Mouse (Mus musculus) natural killer cell, adult 2 months (primary cell): ENCODE data around the gene Clec9a.
A peak's percentile ranks its signal among the peaks of the same experiment; 100 is the strongest.

Source experiments
- DNase-seq, 2 experiments: peaks; one replicate each; pipeline ENCODE4 v3.0.0; 2022; ENCODE audit warnings: low spot score in 2 of 2

The Clec9a gene

DNA sequence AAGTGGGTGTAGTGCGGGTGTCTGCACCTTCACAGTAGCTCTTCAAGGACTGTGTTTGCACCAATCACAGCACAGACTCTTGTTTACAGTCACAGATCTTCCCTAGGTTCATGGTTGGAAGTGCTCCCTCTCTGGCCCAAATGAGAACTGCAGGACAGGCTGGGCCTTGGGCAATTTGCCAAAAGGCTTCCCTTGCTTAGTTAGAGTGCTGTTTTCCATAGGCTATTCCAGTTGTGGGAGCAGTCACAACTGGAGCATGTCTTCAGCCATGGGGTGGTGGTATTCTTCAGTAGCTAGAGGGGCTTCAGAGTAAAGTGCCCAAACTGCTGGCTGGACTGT, 15.0 kb downstream of the Clec9a start:
- DNase-seq: peak; percentile 45 to 62

- DNase-seq: no peak
Observed at GRCm38 (mm10) chr6:129425217-129425616, 16.6 kb downstream of the Clec9a start.

- no peak for DNase-seq
Observed at GRCm38 (mm10) chr6:129425812-129426211, 17.1 kb downstream of the Clec9a start.

GRCm38 (mm10) chr6:129427281-129427680, 18.6 kb downstream of the Clec9a start:
- no peak for DNase-seq

DNA sequence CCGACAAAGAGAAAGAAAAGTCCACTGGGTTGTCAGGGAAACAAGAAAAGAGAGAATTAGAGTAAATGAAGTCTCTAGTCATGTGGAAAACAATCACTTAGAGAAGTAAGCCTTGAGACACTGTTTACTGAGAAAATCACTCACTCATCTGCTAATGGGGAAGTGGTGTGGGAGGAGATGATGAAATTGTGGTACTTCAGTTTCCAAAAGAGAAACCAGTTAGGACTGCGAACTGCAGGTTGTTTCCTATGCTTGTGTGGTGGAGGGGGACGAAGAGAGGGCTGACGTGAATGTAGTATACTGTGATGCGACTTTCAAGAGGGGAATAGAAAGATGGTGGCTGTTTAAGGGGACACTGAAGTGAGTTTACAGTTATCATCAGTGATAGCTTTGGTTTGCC, 25.6 kb downstream of the Clec9a start:
- peak; percentile 12 to 51 for DNase-seq

DNA sequence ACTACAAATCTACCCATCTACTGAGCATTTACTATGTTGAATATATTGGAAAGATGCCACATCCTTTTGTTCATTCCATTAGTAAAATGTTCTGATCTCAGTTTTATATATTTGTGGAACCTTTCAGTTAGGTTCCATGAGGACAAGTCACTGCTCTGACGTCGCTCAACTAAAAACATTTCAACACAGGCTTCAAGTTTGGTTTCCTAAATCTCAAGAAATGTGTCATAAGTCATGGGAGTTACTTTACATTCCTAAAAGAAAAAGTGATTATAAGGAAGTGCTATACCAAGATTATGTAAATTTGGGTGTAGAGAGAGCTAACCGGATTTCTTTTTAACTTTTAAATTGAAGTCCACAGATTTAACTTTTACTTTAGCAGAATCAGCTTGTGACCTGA, 27.4 kb downstream of the Clec9a start:
- DNase-seq: no peak

- no peak for DNase-seq
Observed at GRCm38 (mm10) chr6:129438033-129438432, 29.4 kb downstream of the Clec9a start.

GRCm38 (mm10) chr6:129449743-129450142, 41.1 kb downstream of the Clec9a start:
- no peak for DNase-seq

DNA sequence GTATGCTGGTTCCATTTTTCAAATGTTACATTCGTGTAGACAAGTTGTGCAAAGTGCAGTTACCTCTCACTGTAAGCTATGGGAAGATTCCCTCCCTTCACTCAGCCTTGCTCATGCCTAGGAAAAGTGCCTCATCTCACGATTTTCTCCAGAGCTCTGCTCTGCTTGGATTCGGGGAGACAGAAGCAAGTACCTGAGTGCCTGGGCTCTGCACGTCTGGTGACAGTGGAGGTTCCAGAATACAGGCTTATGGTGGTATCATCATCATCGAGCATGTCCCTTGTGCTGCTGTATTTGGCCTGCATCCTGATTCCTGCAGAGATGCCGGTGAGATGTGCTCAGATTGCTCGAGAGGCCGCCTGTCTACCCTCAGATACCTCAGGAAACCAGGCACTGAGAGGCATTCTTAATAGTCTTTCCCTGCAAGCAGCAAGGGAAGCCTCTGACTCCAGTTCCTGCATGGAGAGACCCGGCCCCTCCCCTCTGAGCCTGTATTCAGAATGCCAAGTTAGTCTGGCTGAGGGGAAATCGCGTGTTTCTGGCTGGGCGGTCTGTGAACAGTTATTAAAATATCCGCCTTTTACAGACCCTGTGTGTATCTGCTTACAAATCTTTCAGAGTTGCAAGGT, 42.9 kb downstream of the Clec9a start, which contains the start of gene Clec1a:
Gene Clec1a, minus strand, starts transcription at position 590 of the 629 bp plus-strand sequence.
- DNase-seq: no peak

DNA sequence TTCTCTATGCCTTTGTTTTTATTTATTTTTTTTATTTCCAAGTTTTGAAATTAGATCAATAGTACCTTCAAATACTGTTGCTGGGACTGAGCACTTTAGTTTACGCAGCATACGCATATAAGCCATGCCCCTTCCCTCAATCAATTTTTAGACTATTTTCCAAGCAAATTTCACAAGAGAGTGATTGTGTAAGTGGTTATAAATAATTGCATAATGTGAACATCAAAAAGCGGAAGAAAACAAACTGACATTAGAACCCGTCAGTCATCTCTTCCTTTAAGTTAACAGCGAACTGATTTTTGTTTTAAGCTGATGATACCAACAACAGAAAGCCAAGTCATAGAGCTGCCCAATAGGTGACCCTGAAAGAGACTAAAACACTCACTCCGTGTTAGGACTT, 62.7 kb downstream of the Clec9a start:
- DNase-seq: no peak

- DNase-seq: no peak
Observed at GRCm38 (mm10) chr6:129472627-129473026, 64.0 kb downstream of the Clec9a start.
